Mouse (Mus musculus) myocyte (in vitro differentiated cells): ENCODE measurements around the gene Nemf.

Experiments
- MYOD1 ChIP-seq, 3 experiments: IDR thresholded peaks; one replicate each; pipeline ENCODE4 v1.6.1; 2011; ENCODE audit warnings: control low read depth in 2 of 3, low read depth in 2 of 3, mild to moderate bottlenecking in 2 of 3, moderate library complexity in 1 of 3; ENCODE audit not compliant: insufficient read length in 2 of 3, control insufficient read depth in 1 of 3
- POLR2A ChIP-seq: IDR thresholded peaks from one replicate; pipeline ENCODE4 v1.6.1; 2011; ENCODE audit warnings: low read depth, mild to moderate bottlenecking, control low read depth, moderate library complexity; ENCODE audit not compliant: insufficient read length
- SRF ChIP-seq: IDR thresholded peaks from one replicate; pipeline ENCODE4 v1.6.1; 2011; ENCODE audit warnings: low read depth; ENCODE audit not compliant: control insufficient read depth, insufficient read length
- TCF3 ChIP-seq: IDR thresholded peaks from one replicate; pipeline ENCODE4 v1.6.1; 2011; ENCODE audit warnings: low read depth, control low read depth; ENCODE audit not compliant: insufficient read length

DNA sequence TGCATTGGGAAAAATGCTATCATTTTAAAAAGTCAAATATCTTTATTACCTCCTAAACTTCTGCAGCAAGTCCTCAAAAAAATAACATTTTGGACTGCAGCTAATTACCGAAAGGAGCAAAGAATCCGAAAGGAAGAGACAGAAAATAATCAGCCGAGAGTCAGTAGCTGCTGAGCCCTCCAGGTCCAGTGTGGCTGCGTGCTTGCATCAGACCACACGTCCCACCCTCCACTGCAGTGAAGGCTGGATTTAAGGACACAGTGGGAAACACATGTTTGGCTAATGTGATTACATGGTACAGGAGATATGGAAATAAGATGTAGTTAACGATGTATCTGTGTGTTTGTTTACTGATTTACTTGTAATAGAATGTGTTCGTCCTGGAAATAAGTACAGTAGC is 73.8 kb downstream of the Nemf start:
- TF ChIP-seq MYOD1 (IDR thresholded peaks at IDR 0.05; ENCODE audit: control insufficient read depth in 1 of 3, insufficient read length in 2 of 3, low read depth in 2 of 3), result no peak
- TF ChIP-seq POLR2A, result no peak
- TF ChIP-seq TCF3, result no peak
- TF ChIP-seq SRF, result no peak
